Mouse (Mus musculus) spleen, postnatal 14 days (tissue): ENCODE data around the gene Eml1.

Experiments
- DNase-seq, 2 experiments: peaks; one replicate each; pipeline ENCODE4 v3.0.0; 2021 to 2022; ENCODE audit warnings: low spot score in 2 of 2

Gene Eml1

GRCm38 (mm10) chr12:108370596-108371428, at the start of gene Eml1:
TSS of gene Eml1 (plus strand) at chr12:108370957.
- DNase-seq = no peak

- DNase-seq = no peak
Measured at GRCm38 (mm10) chr12:108326401-108326800, 44.4 kb upstream of the Eml1 start.

GRCm38 (mm10) chr12:108327889-108328491, 42.8 kb upstream of the Eml1 start:
- DNase-seq = no peak

- DNase-seq = peak; percentile 24 to 41
Measured at GRCm38 (mm10) chr12:108333056-108333455, 37.7 kb upstream of the Eml1 start.

DNA sequence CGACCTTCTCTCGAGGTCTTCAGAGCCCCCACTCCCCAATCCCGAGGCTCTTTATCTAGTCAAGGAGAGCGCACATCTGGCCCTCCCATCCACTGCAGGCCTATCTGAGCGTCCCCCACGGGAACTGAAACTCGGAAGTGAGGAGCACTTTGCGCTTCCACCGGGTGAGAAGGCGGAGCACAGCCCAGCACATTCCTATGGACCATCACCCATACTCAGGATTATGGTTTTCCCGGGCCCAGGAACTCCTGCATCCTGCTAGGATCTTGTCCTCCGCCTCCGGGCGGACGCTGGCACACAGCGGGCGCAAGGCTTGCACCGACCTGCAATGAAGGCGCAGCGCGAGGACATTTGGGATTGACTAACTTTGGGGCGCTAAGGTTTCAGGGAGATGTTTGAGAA, 37.3 kb upstream of the Eml1 start:
- DNase-seq = no peak

DNA sequence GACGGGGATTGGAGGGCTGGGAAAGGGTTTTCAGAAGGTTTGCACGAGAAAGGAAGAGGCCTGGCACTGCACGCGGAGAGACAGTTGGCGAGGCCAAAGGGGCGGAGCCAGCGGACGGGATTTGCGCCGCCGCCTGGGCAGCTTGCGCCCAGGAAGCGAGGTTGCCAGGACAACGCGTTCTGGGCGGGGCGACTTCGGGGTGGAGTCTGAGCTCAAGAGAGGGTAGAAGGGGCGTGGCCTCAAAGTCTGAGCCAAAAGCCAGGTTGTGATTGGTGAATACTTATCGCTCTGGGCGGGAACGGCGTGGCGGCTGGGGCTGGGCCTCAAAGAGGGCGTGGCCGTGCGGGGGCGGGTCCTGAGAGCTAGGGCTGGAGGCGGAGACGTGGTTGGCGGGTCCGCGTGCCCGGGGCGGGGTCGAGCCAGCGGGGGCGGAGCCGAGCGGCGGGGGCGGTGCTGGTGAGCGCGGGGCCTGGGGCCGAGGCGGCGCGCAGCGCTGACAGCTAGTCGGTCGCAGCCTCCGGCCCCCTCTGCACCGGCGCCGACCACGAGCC, 36.8 kb upstream of the Eml1 start, which contains the start of gene Cyp46a1:
Gene Cyp46a1 (plus strand): TSS at position 487 of the 551 bp plus-strand sequence.
- peak; percentile 72 to 79 for DNase-seq

DNA sequence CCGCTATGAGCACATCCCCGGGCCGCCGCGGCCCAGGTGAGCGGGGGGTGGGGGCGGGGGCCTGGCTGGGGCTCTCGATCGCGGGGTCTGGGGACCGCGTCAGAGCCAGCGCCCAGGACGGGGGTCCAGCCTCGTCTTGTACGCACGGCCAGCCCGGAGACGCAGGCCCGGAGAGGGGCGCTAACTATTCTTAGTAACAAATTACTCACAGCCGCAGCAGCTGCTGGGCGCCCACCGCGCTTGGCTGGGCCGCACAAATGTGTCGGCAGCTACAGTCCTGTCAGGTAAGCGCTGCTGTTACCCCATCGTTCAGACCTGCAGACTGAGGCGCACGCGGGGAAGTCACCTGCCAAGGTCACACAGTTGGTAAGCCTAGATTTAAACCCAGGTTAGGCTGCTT, 36.2 kb upstream of the Eml1 start:
- no peak for DNase-seq

DNA sequence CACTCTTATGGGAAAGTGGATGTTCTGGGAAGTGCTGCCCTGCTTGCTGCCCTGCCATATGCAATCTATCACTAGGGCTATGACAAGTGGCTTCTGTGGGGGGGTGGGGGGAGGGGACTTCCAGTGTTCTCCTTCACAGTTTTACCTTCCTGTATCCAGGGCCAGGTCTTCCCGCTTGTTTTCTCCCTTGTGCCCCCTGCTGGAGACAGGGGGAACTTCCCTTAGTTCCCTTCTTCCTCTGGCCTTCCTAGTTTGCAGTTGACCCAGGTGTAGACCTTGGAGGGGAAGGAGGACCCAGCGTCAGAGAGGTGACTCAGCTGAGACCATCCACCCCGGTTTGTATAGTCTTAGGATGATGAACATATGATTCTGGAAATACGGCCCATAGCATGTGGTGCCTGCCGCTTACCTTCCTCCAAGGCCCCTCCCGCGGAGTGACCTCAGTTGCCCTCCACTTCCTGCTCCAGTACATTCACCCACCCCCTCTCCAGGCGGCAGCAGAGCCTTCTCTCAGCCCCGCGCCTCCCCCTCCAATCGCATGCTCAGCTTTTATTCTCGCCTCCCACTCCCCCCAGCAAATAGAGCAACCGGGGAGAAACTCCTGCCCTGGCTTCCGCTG, 32.1 kb upstream of the Eml1 start:
- DNase-seq = no peak

DNA sequence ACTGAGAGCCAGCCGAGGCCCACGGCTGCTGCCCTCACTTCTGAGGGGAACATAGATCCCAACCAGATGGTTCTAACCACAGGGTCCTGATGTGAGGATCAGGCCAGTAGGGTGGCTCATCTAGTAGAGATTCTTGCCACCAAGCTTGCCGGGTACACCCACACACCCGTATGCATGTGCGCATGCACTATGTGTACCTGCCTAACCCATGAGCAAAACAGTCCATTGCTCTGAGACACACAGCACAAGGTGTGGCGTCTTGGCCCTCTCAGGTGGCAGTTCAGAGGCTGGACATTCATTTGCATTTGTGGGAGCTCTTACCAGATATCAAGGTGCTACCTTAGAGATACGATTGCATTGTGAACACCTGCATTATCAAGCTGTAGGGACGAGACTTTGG, 22.6 kb upstream of the Eml1 start:
- no peak for DNase-seq

- DNase-seq = no peak
Measured at GRCm38 (mm10) chr12:108349026-108349425, 21.7 kb upstream of the Eml1 start.

GRCm38 (mm10) chr12:108350931-108351330, 19.8 kb upstream of the Eml1 start:
- no peak for DNase-seq

GRCm38 (mm10) chr12:108352371-108353136, 18.2 kb upstream of the Eml1 start:
- DNase-seq = no peak

- DNase-seq = no peak
Measured at GRCm38 (mm10) chr12:108354284-108354683, 16.5 kb upstream of the Eml1 start.

- DNase-seq = no peak
Measured at GRCm38 (mm10) chr12:108355271-108355670, 15.5 kb upstream of the Eml1 start.

DNA sequence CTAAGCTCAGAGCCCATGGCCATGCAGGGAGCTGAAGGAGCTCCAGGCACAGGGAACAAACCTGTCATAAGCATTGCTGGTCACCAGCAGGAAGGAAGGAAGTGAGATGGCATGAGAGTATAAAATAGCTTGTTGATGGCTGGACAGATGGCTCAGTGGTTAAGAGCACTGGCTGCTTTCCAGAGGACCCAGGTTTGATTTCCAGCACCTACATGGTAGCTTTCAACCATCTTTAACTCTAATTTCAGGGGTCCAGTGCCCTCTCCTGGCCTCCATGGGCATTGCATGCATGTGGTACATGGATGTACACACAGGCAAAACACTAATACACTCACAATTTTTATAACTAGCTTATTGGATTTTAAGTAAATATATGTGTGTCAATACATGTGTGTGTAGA, 14.8 kb upstream of the Eml1 start:
- no peak for DNase-seq

DNA sequence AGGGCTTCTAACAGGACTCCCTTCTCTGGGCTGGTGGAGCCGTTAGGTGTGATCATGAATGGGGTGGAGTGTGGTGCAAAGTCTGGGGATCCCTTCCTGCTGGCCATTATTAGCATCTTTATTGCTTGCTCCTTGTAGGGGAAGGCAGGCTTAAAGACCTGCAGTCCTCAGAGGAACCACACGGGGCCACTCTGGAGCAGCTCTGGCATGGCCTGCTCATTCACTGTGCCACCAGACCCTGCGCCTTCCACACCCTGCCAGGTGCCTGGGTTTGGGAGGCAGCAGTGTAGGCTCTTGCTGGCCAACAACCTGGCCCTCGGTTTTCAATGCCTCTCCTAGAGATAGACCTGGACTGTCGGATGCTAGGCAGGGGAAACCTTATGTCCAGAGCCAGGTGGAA, 7.0 kb upstream of the Eml1 start:
- DNase-seq = peak in 1 of 2 experiments; percentile 23

DNA sequence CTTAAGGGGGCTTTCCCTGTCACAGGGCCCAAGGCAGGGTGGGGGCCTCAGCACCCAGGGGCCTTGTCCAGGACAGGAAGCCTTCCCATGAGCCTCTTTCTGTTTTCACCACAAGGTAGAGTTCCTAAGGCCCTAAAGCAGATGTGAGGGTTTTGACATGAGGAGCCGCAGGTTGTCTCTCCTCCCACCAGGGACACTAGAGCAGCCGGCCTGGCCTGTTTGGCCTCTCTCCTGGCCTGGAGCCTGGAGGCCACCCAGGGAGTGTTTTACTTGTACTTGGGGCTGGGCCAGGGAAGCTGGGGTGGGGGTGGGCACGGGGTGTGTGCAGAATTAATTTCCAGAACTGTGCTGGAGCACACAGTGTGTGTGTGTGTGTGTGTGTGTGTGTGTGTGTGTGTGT, 5.4 kb upstream of the Eml1 start:
- no peak for DNase-seq

DNA sequence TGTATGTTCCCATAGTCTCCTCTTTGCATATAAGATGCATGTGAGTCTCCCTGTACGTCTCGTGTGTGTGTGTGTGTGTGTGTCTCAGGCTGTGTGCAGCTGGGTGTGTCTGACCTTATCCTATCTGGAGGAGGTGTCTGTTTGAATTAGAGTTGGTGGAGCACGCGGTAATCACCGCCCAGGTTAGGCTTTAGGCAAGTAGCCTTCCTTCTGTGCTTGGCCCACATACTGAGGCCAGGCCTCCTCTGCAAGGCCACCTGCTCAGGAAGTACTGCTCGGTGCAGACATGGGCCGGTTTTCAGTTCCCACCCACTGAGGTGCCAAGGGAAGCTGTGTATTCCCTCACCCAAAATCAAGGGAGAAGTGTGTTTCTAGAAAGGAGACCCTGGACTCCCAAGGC, 4.9 kb upstream of the Eml1 start:
- no peak for DNase-seq

DNA sequence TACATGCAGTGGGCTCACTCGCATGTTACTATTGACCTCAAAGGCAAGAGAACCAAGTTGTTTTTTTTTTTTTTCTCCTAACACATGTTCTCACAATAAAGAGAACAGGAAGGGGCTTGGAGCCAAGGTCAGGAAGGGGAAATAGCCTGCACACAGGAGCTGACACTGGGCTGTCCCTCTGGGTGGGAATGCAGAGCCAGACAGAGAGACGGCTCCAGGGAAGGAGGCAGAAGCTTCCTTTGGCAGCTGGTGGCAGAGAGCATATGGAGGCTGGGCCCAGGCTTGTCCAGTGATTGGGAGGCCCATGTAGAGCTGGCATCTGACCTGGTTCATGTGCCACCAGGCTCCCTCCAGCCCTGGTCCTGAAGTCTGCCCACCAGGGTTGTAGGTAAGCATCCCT, 2.8 kb upstream of the Eml1 start:
- no peak for DNase-seq

DNA sequence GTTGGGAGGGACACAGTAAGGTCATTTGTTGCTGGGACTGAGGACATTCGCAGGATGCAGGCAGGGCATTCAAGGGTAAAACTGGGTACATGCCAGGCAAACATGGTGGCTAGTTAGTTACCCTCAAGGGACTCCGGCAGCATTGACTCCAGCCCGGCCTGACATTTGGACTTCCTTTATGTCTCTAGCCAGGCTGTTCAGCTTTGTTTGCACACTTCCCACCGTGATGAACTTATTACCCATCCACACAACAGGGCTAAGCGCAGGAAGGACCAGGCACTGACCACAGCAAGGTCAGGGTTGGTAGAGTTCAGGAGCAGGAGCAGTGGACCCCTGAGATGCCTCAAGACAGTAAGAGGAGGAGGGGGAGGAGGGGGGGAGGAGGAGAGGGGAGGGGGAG, 1.8 kb upstream of the Eml1 start:
- DNase-seq = no peak

GRCm38 (mm10) chr12:108371429-108371765, 640 bp downstream of the Eml1 start:
- no peak for DNase-seq

DNA sequence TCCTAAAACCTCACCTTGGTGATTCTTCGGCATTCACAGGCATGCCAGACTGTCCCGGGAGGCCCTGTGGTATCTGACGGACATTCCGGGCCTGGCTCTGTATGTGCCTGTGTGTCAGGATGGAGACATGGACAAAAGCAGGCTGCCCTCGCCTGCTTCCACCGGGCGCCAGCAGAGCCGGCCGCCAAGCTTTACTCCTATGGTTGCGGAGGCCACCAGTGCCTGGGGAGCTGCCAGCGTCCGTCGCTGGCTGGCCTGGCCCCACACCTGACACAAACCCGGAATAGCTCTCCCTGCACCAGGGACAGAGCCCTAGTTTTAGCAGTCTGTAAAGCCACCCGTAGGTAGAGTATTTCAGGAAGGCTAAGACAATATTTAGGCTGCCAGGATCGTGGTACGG, 1.5 kb downstream of the Eml1 start:
- no peak for DNase-seq
